Mouse (Mus musculus) gastrocnemius, adult 2 months (tissue): ENCODE measurements around the gene Thrap3. TPM values are rescaled to one million over a fixed set of nuclear protein-coding genes. Genes with fewer than 3 reads are reported as not detected.
"Not testable (repeated sequence)": the region's sequence is repeated elsewhere in the genome, so short reads cannot be mapped to it uniquely, and the experiment has no call there.

Experiments used
- DNase-seq: peaks from one replicate; pipeline ENCODE4 v3.0.0; 2022
- H3K27ac ChIP-seq: fragments of 200-600 bp; 2 replicates; pipeline ENCODE4 v1.8.1; 2022; ENCODE audit warnings: mild to moderate bottlenecking
- H3K4me3 ChIP-seq: fragments of 200-600 bp; 2 replicates; pipeline ENCODE4 v1.8.1; 2022; ENCODE audit warnings: mild to moderate bottlenecking, moderate library complexity
- CTCF ChIP-seq: fragments of 200-600 bp; IDR thresholded peaks from 2 replicates; pipeline ENCODE4 v1.8.1; 2022; ENCODE audit warnings: antibody characterized with exemption, mild to moderate bottlenecking, moderate library complexity
- intact Hi-C: fragments of 180-260 bp; cut with DNase I; formaldehyde crosslinking; loops from one replicate; pipeline ENCODE4 v1.15.1; 2025
- total RNA-seq, 2 experiments: library from RNA; stranded (reverse); gene quantifications; 2 replicates each; pipeline ENCODE4 v1.2.3; 2021

Gene Thrap3
- total RNA-seq, 2 experiments from 2014 or later = 102 to 108 TPM

DNA sequence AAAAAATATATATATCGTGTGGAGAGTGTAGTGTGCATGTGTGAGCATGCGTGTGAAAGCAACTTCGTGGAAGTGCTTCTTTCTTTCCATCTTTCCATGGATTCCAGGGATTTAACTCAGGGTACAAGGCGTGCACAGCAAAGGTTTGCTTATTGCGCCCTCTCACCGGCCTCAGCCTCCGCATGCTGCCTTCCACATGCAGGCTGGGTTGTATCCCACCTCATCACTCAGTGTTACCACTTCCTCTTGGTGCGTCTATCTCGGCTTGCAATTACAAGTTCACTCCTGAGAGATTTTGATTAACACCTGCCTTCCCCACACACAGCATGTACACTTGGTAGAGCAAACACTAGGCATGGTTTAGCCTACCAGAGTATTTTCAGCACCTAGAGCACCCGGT is 32.6 kb upstream of the Thrap3 start:
- Histone ChIP-seq H3K4me3 (no peak overlapping the region), H3K27ac (peak overlapping the region; percentile 67)
- intact Hi-C loops = no loop called here
- TF ChIP-seq CTCF = no peak
- no peak for DNase-seq

DNA sequence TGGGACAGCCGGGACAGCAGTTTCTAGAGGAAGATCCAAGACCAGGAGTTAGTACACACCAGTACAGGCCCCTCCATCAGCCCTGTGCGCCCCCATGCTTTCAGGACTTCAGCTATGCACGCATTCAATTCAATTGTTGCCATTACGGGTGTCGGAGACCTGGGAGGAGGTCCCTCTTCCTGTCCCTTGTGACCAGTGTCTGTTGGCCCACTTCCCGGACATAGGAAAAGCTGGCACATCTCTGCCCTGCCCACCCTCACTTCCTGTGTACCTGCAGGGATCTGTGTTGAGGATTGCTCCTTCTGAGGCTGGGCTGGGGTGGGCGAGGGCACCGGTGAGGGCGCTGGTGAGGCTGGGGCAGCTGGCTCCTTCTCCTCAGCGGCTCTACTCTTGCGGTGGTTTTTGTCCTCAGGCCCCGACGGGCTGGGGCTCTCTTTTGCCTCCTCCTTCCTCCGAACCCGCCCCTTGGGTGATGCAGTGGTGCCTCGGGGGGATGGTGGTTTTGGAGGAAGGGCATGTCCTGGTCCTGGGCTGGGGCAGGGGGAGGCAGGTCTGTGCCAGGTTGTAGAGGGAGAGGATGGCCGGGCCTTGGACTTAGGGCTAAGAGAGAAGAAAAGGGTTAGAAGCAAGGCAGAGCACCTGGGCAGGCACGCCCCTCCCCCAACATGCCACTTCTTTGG is 32.1 kb upstream of the Thrap3 start:
- intact Hi-C loops = no loop called here
- H3K4me3 ChIP-seq = peak overlapping the region; percentile 3
- DNase-seq = peak; percentile 29
- peak overlapping the region; percentile 67 for H3K27ac ChIP-seq
- TF ChIP-seq CTCF = no peak

DNA sequence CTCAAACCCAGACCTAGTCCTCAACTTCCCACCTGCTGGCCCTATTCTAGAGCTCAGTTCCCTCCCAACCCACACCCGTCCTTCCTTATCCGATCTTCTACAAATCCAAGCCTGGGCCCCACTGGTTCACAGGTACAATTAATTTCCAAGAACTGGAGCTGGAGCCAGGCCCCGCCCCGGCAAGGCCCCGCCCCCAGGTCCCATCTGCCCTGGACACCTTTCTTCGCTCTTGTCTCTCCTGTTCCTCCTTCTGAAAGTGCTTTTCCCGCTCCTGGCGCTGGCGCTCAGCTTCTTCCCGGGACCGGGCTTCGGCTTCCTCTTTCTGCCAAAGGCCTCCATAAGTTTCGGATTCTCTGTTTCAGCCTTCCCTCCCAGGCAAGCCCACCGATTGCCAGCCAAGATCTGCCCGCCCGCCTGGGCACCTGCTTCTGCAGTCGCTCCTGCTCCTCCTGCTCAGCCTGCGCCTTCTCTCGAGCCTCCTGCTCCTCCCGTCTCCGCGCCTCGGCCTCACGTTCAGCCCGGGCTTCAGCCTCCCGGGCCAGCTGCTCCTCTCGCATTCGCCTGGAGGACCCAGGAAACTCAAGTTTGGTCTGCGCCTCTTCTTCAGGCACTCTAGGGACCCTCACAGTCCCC is 31.2 kb upstream of the Thrap3 start:
- intact Hi-C loops = no loop called here
- Histone ChIP-seq H3K4me3 (no peak overlapping the region), H3K27ac (peak overlapping the region; percentile 67)
- no peak for DNase-seq
- no peak for TF ChIP-seq CTCF

DNA sequence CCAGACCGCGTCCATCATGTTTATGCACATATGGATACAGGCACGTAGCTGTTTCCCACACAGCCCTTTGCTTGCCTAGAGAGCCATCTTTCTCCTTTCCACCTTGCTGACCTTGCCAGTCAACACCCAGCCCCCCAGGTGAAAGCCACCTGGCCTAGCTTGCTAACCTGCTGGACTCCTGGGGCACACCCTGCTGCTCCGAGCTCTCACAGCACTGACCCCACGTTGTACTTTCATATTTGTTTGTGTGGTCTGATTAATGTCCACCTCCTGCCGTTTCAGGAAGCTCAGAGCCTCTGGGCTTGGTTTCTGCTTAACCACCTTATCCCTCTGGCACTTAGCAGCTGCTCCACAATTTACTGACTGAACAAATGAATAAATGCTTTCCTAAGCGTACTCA is 27.3 kb upstream of the Thrap3 start:
- TF ChIP-seq CTCF = no peak
- peak overlapping the region; percentile 24; the same call in 1 of the 2 replicates for H3K27ac ChIP-seq
- intact Hi-C loops = loop anchor here (5.0 kb wide), 1 partner anchor 48 kb away; no protein-coding TSS in a partner anchor
- DNase-seq = no peak
- no peak overlapping the region for H3K4me3 ChIP-seq

DNA sequence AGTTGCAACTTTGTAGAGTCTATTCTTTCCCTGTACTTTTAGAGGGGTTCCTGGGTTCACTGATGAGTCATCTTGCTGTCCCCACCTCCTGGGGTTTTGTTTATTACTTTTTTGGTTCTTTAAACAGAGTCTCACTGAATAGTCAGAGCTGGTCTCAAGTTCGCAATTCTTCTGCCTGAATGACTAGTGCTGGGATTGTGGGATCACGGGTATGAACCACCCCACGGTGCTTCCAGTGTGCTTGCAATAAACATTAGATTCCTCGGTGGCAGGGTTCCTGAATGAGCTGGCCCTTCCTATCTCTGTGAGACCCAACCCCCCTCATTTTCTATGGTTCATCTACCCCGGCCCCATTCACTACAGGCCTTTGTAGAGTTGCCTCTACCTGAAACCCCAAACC is 25.6 kb upstream of the Thrap3 start:
- intact Hi-C loops = loop anchor here (5.0 kb wide), 1 partner anchor 46 kb away; no protein-coding TSS in a partner anchor
- TF ChIP-seq CTCF = no peak
- DNase-seq = no peak
- Histone ChIP-seq H3K27ac (peak overlapping the region; percentile 92), H3K4me3 (no peak overlapping the region)

DNA sequence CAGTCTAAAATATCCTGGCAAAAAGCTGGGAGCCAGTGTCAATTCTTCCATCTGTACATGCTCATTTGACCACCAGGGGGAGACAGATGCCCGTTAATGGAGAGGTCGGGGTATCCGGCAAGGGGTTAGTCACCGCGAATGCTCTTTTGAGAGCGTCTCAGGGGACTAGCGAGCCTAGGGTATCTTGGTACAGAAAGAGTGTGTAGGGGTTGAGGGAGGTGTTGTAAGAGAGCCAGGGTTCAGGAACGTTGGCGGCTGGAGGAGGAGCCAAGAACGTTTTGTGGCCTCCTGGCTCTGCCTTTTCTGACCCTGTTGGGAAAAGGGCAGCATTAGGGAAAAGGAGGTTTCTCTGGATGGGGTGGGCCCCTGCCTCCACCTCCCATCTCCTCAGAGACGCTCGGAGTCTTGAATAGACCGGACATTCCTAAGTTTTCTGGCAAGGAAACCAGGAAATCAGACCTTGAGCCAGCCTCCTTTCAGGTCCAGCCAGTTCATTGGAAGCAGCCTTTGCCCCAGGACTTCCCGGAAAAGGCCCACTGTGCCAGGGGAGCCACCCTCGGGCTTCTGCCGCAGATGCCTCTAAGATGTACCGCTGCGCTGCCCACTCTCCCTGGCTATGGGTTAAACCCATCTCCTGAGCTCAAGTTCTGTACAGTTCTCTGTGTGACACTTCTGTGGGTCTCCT is 24.7 kb upstream of the Thrap3 start:
- intact Hi-C loops = loop anchor here (1.0 to 5.0 kb wide), 3 partner anchors 35 to 82 kb away; partner anchors contain the start of gene Trappc3
- DNase-seq = peak; percentile 92
- Histone ChIP-seq H3K4me3 (peak overlapping the region; percentile 70), H3K27ac (peak overlapping the region; percentile 92)
- TF ChIP-seq CTCF = peak; percentile 97

DNA sequence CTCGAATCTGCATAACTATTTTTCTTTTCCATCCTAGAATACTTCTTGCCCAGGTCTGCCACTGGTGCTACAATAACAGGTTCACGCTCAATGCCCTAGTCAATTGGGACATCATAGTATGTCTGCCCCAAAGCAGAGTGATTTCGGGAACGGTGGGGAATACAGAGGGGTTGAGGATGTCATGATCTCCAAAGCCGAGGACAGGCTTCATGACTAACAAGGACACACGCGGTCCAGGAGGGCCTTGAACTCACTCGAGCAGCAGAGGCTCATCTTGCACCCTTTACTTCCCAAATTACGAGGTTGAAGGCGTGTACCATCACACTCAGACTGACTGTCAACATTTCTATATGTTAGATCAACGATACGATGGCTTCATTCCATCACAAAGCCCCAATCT is 24.1 kb upstream of the Thrap3 start:
- no peak for TF ChIP-seq CTCF
- DNase-seq = no peak
- peak overlapping the region; percentile 92 for H3K27ac ChIP-seq
- H3K4me3 ChIP-seq = peak overlapping the region; percentile 70
- intact Hi-C loops = loop anchor here (1.0 to 5.0 kb wide), 3 partner anchors 36 to 83 kb away; partner anchors contain the start of gene Trappc3

DNA sequence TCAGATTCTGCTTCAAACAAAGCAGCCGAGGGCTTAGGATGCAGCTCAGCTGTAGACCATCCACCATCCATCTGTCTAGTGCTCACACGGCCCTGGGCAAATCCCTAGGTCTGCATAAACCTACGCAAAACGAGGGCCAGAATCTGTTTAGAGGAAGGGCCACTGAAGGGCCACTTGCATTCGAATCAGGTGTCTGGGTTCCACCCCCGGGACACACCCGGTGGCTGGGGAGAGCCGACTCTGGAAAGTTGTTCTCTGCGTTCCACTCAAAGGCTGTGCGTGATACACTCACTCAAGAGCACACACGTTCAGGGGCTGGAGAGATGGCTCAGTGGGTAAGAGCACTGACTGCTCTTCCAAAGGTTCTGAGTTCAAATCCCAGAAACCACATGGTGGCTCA is 20.1 kb upstream of the Thrap3 start:
- intact Hi-C loops = no loop called here
- Histone ChIP-seq H3K4me3 (no peak overlapping the region), H3K27ac (no peak overlapping the region)
- DNase-seq = no peak
- no peak for TF ChIP-seq CTCF

DNA sequence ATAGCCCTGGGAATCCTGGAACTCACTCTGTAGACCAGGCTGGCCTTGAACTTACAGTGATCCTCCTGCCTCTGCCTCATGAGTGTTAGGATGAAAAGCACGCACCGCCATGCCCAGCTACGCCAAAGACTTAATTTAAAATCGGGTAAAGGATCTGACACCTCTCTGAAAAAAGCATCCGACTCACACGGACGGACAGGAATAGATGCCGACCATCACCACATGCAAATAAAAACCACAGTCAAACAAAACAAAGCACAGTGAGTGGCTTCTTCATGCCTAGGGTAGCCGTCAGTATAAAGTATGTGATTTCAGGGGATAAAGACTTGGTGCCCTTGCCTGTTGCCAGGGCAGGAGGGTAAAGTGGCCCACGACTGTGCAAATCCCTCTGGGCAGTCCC is 17.5 kb upstream of the Thrap3 start:
- intact Hi-C loops = no loop called here
- Histone ChIP-seq H3K27ac (no peak overlapping the region), H3K4me3 (no peak overlapping the region)
- no peak for DNase-seq
- TF ChIP-seq CTCF = no peak

DNA sequence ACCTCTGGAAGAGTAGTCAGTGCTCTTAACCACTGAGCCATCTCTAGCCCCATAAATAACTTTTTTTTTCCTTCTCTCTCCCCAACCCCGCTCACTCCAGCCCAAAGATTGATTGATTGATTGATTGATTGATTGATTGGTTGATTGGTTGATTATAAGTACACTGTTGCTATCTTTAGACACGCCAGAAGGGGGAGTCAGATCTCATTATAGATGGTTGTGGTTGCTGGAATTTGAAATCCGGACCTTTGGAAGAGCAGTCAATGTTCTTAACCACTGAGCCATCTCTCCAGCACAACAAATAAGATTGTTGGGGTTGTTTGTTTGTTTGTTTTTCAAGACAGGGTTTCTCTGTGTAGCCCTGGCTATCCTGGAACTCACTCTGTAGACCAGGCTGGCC is 17.0 kb upstream of the Thrap3 start:
- DNase-seq, H3K27ac ChIP-seq, intact Hi-C loops, H3K4me3 ChIP-seq: not testable (repeated sequence)

DNA sequence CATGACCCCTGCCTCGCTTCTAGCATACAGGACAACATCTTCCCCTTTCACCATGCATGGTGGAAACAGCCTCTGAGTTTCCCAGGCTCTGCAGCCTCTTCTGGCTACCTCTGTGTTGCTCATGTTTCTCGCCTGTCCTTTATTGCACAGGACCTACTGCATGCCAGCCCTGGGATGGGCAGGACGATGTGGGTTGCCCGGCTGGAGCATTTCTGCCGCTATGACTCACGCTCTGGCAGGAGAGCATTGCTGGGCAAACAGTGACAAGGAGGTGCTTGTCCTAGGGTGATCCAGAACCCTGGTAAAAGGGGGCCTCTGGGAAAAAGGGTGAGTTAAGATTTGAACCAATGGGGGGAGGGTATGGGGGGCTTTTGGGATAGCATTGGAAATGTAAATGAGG is 15.2 kb upstream of the Thrap3 start:
- intact Hi-C loops = no loop called here
- H3K4me3 ChIP-seq = no peak overlapping the region
- peak overlapping the region; percentile 69 for H3K27ac ChIP-seq
- peak; percentile 81 for DNase-seq
- no peak for TF ChIP-seq CTCF

DNA sequence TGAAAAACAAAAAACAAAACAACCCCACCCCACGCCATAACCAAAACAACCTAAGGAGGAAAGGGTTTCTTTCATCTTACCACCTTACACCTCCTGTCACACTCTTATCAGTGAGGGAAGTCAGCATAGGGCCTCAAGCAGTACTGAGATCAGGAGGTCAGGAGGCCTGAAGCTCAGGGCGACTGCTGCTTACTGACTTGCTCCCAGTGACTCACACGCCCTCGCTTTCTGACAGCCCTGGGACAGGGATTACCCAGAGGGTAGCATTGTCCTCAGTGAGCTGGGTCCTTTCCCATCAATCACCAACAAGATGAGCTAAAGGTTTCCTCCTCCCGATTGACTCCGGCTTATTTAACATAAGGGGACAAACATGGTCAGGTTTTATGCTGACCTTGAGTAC is 4.5 kb upstream of the Thrap3 start:
- TF ChIP-seq CTCF = no peak
- Histone ChIP-seq H3K27ac (no peak overlapping the region), H3K4me3 (no peak overlapping the region)
- intact Hi-C loops = no loop called here
- no peak for DNase-seq

DNA sequence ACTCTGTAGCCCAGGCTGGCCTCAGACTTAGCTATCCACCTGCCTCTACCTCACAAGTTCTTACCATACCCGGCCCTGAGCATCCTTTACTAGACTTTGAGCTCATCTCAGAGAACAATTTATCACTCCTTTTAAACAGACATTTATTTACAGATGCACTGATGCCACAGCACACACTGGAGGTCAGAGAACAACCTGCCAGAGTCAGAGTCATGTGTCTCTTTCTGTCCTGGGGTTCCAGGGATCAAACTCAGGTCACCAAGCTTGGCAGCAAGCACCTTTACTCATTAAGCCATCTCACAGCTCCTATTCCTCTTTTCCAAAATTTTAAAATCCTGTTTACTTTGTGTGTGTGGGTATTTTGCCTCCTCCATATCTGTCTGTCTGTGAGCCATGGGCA is 2.8 kb upstream of the Thrap3 start:
- TF ChIP-seq CTCF = no peak
- intact Hi-C loops = no loop called here
- DNase-seq = no peak
- H3K4me3 ChIP-seq = no peak overlapping the region
- H3K27ac ChIP-seq = no peak overlapping the region
